Mouse (Mus musculus) heart, adult 2 months (tissue): ENCODE results near the gene Map2. TPM values are rescaled to one million over a fixed set of nuclear protein-coding genes. Genes with fewer than 3 reads are reported as not detected.

Source experiments
- DNase-seq, 2 experiments: peaks; one replicate each; pipeline ENCODE4 v3.0.0; 2021
- H3K27ac ChIP-seq: fragments of 200-600 bp; 2 replicates; pipeline ENCODE4 v1.8.1; 2022
- H3K27me3 ChIP-seq: fragments of 200-500 bp; 2 replicates; pipeline ENCODE4 v1.6.1; 2012; ENCODE audit warnings: mild to moderate bottlenecking, low read length, inconsistent platforms, mixed read lengths; ENCODE audit not compliant: control insufficient read depth, insufficient read depth
- H3K36me3 ChIP-seq: fragments of 200-500 bp; 2 replicates; pipeline ENCODE4 v1.6.1; 2012; ENCODE audit warnings: low read length, inconsistent platforms; ENCODE audit not compliant: control insufficient read depth, insufficient read depth
- H3K4me1 ChIP-seq: fragments of 200-500 bp; 2 replicates; pipeline ENCODE4 v1.6.1; 2011; ENCODE audit warnings: low read length; ENCODE audit not compliant: control insufficient read depth, insufficient read depth
- H3K4me3 ChIP-seq: fragments of 200-600 bp; 2 replicates; pipeline ENCODE4 v1.8.1; 2022
- H3K79me2 ChIP-seq: fragments of 200-500 bp; replicated peaks from 2 replicates; pipeline ENCODE4 v1.6.1; 2012; ENCODE audit warnings: mild to moderate bottlenecking, inconsistent platforms, low read length, moderate library complexity, mixed read lengths; ENCODE audit not compliant: control insufficient read depth, insufficient read depth
- H3K9ac ChIP-seq: fragments of 200-500 bp; 2 replicates; pipeline ENCODE4 v1.6.1; 2012; ENCODE audit warnings: low read depth, mild to moderate bottlenecking, control low read depth, inconsistent platforms, low read length, mixed read lengths
- CTCF ChIP-seq: fragments of 200-600 bp; IDR thresholded peaks from 2 replicates; pipeline ENCODE4 v1.8.1; 2022; ENCODE audit warnings: antibody characterized with exemption, mild to moderate bottlenecking, moderate library complexity
- EP300 ChIP-seq: fragments of 200-500 bp; IDR thresholded peaks from 2 replicates; pipeline ENCODE4 v1.6.1; 2011; ENCODE audit warnings: low read depth, low read length, control low read depth; ENCODE audit not compliant: insufficient read depth
- POLR2A ChIP-seq: fragments of 200-500 bp; IDR thresholded peaks from 2 replicates; pipeline ENCODE4 v1.6.1; 2011; ENCODE audit warnings: mild to moderate bottlenecking, low read depth, low read length, control low read depth; ENCODE audit not compliant: insufficient read depth
- WGBS: fragments of 180-500 bp; shearing (Covaris S2); methylation state at CpG from one replicate; pipeline ENCODE4 v1.1.7; 2018; 5-methylcytosine and 5-hydroxymethylcytosine counted together
- intact Hi-C: fragments of 180-260 bp; cut with DNase I; formaldehyde crosslinking; loops from one replicate; pipeline ENCODE4 v1.15.1; 2025
- polyA plus RNA-seq: library from polyadenylated mRNA; depleted of rRNA; stranded (reverse); fragments of >200 nt; gene quantifications from 2 replicates; pipeline ENCODE4 v1.2.3, GENCODE M21; 2012
- total RNA-seq, 2 experiments: library from RNA; stranded (reverse); gene quantifications; 2 replicates each; pipeline ENCODE4 v1.2.3; 2021

Map2 gene
- total and polyA plus RNA-seq, 3 experiments, result 2.2 to 4.2 (median 3.8) TPM

DNA sequence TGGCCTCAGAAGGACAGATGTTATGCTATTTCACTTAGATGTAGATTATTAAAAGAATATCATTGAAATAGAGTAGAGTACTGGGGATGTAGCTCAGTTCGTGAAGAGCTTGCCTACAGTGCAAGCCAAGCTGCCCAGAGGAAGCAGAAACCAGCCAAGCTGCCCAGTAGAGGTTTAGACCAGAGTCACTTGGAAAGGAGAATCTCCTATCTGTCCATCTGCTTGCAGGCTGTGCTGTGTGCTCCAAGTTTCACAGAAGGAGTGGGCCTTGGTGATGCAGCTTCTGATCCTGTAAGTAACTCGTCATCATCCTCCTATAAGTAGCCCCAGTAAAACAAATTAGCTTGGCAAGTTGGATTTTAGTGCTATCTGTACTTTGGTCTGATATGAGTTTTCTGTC is 17.8 kb downstream of the Map2 start:
- H3K27me3 ChIP-seq, result no peaks in the 10 kb centered on the region
- no peaks in the 10 kb centered on the region for H3K36me3 ChIP-seq
- H3K79me2 ChIP-seq, result no peaks in the 10 kb centered on the region
- H3K4me3 ChIP-seq, result no peak overlapping the region
- H3K9ac ChIP-seq, result no peak overlapping the region
- H3K27ac ChIP-seq, result no peak overlapping the region
- H3K4me1 ChIP-seq, result no peaks in the 10 kb centered on the region
- 64% methylated on average over 2 of the region's 2 CpGs for WGBS
- intact Hi-C loops, result no loop called here
- no peak for DNase-seq
- no peak for TF ChIP-seq POLR2A
- TF ChIP-seq CTCF, result no peak
- no peak for TF ChIP-seq EP300

DNA sequence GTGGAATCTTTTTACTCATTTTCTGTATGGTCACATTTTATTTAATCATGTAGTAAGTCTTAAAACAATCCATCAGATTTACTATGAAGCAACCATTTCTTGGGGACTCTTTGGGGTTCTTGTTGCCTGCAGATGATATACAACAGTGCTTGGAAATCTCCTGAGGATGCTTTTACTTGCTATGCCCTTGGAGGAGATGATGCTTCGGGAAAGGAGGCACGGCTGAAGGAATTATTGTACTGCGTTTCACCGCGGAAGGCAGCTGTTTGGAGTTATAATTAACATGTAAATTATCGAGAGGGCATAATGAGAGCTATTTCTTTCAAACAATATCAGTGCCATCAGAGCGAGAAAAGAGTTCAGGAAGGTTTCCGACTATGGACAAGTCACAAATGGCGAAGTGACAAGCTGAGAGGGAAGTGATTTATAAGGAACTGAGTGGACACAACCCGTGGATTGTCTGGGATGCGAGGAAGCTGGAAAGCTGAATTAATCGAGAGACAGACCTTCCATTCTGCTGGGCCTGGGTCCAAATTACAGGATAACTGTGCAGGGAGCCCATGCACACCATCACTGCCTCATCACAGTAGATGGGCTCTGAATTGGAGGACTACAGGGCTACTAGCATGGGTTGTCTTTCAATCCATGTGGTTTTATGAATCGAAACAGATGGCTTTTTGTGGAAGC is 20.1 kb downstream of the Map2 start:
- DNase-seq, result no peak
- intact Hi-C loops, result no loop called here
- no peak overlapping the region for H3K27ac ChIP-seq
- no peaks in the 10 kb centered on the region for H3K4me1 ChIP-seq
- TF ChIP-seq CTCF (no peak), EP300 (no peak), POLR2A (no peak)
- H3K4me3 ChIP-seq, result no peak overlapping the region
- no peak overlapping the region for H3K9ac ChIP-seq
- H3K36me3 ChIP-seq, result no peaks in the 10 kb centered on the region
- 86% methylated on average over 13 of the region's 13 CpGs for WGBS
- no peaks in the 10 kb centered on the region for H3K79me2 ChIP-seq
- H3K27me3 ChIP-seq, result no peaks in the 10 kb centered on the region

DNA sequence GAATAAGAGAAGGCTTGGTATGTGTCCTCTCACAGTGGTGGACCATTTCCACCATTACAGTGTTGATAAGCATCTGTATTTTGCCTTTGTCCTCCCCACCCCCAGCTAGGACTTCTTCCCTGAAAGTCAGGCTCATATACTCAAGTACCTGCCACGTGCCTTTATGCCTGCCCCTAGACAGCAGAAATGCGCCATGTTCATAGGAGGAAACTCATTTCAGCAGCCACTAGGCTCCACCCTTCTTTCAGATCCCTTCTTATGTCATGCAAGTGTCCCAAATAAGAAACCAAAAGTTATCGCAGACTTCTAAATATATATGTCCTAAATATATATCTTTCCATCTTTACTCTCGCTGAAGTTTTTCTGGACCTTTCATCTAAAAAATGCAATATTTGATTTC is 21.2 kb downstream of the Map2 start:
- Histone ChIP-seq H3K36me3 (no peaks in the 10 kb centered on the region), H3K4me3 (no peak overlapping the region), H3K27me3 (no peaks in the 10 kb centered on the region), H3K9ac (no peak overlapping the region), H3K79me2 (no peaks in the 10 kb centered on the region), H3K27ac (no peak overlapping the region), H3K4me1 (no peaks in the 10 kb centered on the region)
- DNase-seq, result no peak
- 77% methylated on average over 4 of the region's 4 CpGs for WGBS
- TF ChIP-seq EP300 (no peak), CTCF (no peak), POLR2A (no peak)
- intact Hi-C loops, result no loop called here

DNA sequence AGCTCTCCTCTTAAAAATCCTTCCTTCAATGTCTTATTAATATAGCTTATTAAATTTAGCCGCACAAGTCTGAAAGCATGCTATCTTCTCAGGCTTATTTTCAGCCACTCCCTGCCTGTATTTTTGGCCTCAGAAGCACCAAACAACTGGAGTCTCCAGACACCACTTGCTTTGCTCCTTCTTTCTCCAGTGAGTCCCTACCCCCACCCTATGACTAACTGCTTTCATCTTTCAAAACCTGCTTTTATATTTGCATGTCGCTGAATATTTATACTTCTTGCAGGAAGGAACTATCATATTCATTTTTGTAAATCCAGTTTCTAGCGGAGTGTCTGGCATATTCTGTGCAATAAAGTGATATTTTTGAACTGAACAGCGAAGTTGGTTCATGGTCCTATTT is 21.6 kb downstream of the Map2 start:
- WGBS, result 82% methylated on average over 4 of the region's 4 CpGs
- DNase-seq, result no peak
- intact Hi-C loops, result no loop called here
- Histone ChIP-seq H3K4me1 (no peaks in the 10 kb centered on the region), H3K9ac (no peak overlapping the region), H3K27ac (no peak overlapping the region), H3K79me2 (no peaks in the 10 kb centered on the region), H3K36me3 (no peaks in the 10 kb centered on the region), H3K4me3 (no peak overlapping the region), H3K27me3 (no peaks in the 10 kb centered on the region)
- TF ChIP-seq EP300 (no peak), POLR2A (no peak), CTCF (no peak)

DNA sequence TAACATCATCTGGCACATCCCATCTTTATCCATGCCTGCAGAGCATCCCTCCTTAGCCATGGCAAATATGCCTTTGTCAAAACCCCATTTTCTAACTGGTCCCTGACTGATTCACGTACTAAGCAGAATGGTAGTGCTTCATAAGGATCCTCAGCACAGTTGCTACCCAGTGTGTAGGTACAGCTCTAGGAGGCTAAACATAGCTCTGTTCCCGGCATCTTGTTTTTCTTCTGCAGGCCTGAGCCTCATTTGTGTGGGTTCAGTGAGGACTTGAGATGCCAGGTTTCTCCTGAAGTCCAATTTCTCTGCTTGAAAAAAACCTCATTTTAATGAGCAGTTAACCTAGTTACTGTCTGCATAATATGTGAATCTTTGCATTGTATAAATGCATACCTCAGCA is 30.4 kb downstream of the Map2 start:
- Histone ChIP-seq H3K79me2 (no peaks in the 10 kb centered on the region), H3K4me1 (no peaks in the 10 kb centered on the region), H3K9ac (no peak overlapping the region), H3K27me3 (no peaks in the 10 kb centered on the region), H3K36me3 (no peaks in the 10 kb centered on the region), H3K4me3 (no peak overlapping the region), H3K27ac (no peak overlapping the region)
- no peak for TF ChIP-seq CTCF
- no peak for TF ChIP-seq POLR2A
- no peak for TF ChIP-seq EP300
- DNase-seq, result no peak
- intact Hi-C loops, result no loop called here
- WGBS, result 80% methylated on average over 2 of the region's 2 CpGs

DNA sequence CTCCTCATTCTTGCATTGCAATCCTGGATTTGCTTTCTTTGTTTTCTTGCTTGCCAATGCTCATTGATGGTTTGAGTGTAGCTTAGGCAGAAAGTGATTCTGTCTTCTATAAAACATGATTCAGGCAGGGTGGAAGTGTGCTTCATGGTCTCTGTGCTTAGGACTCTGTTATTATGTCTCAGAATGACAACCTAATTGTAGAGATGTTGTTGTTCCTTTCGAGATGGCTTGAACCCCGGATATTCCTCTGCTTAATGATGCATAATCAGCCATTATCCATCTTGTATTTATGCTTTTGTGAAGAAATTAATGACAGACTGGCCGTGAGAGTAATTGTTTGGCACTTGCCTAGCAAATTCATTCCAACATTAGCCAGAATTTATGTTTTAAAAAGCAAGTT is 31.8 kb downstream of the Map2 start:
- WGBS, result 69% methylated on average over 3 of the region's 3 CpGs
- intact Hi-C loops, result no loop called here
- Histone ChIP-seq H3K36me3 (no peaks in the 10 kb centered on the region), H3K4me3 (no peak overlapping the region), H3K4me1 (no peaks in the 10 kb centered on the region), H3K27me3 (no peaks in the 10 kb centered on the region), H3K79me2 (no peaks in the 10 kb centered on the region), H3K27ac (no peak overlapping the region), H3K9ac (no peak overlapping the region)
- no peak for DNase-seq
- TF ChIP-seq POLR2A (no peak), CTCF (no peak), EP300 (no peak)
